Mouse (Mus musculus): ENCODE data around the gene Pop5.

Pop5 gene

GRCm38 (mm10) chr5:115214864-115215263, 20.8 kb upstream of the Pop5 start:
- no peak for DNase-seq (ENCODE audit: low read depth, low spot score)

GRCm38 (mm10) chr5:115215273-115216185, 20.1 kb upstream of the Pop5 start:
- DNase-seq (ENCODE audit: low read depth, low spot score), result no peak

- DNase-seq (ENCODE audit: low read depth, low spot score), result no peak
Measured at GRCm38 (mm10) chr5:115217998-115218397, 17.6 kb upstream of the Pop5 start.

- DNase-seq (ENCODE audit: low read depth, low spot score), result no peak
Measured at GRCm38 (mm10) chr5:115220931-115221640, 14.6 kb upstream of the Pop5 start.

GRCm38 (mm10) chr5:115222485-115222884, 13.2 kb upstream of the Pop5 start:
- peak; percentile 70 for DNase-seq (ENCODE audit: low read depth, low spot score)

- DNase-seq (ENCODE audit: low read depth, low spot score), result peak; percentile 62
Measured at GRCm38 (mm10) chr5:115230830-115231551, 4.6 kb upstream of the Pop5 start.

GRCm38 (mm10) chr5:115231552-115232120, 4.0 kb upstream of the Pop5 start:
- DNase-seq (ENCODE audit: low read depth, low spot score), result no peak

GRCm38 (mm10) chr5:115232516-115232915, 3.1 kb upstream of the Pop5 start:
- peak; percentile 82 for DNase-seq (ENCODE audit: low read depth, low spot score)

- DNase-seq (ENCODE audit: low read depth, low spot score), result peak; percentile 82
Measured at GRCm38 (mm10) chr5:115233031-115233780, 2.4 kb upstream of the Pop5 start.

- DNase-seq (ENCODE audit: low read depth, low spot score), result no peak
Measured at GRCm38 (mm10) chr5:115234519-115234918, 1.1 kb upstream of the Pop5 start.

- peak; percentile 72 for DNase-seq (ENCODE audit: low read depth, low spot score)
Measured at GRCm38 (mm10) chr5:115235323-115235771, 289 bp upstream of the Pop5 start.

- peak; percentile 97 for DNase-seq (ENCODE audit: low read depth, low spot score)
Measured at GRCm38 (mm10) chr5:115237803-115238728, 2.4 kb downstream of the Pop5 start.

- DNase-seq (ENCODE audit: low read depth, low spot score), result no peak
Measured at GRCm38 (mm10) chr5:115238729-115239195, 3.1 kb downstream of the Pop5 start.

- DNase-seq (ENCODE audit: low read depth, low spot score), result no peak
Measured at GRCm38 (mm10) chr5:115240191-115240590, 4.6 kb downstream of the Pop5 start.

- DNase-seq (ENCODE audit: low read depth, low spot score), result no peak
Measured at GRCm38 (mm10) chr5:115255472-115255871, 19.8 kb downstream of the Pop5 start.

GRCm38 (mm10) chr5:115256909-115257546, 21.4 kb downstream of the Pop5 start:
- no peak for DNase-seq (ENCODE audit: low read depth, low spot score)

- DNase-seq (ENCODE audit: low read depth, low spot score), result no peak
Measured at GRCm38 (mm10) chr5:115260356-115260755, 24.7 kb downstream of the Pop5 start.

GRCm38 (mm10) chr5:115261141-115261540, 25.5 kb downstream of the Pop5 start:
- no peak for DNase-seq (ENCODE audit: low read depth, low spot score)

- no peak for DNase-seq (ENCODE audit: low read depth, low spot score)
Measured at GRCm38 (mm10) chr5:115261880-115262279, 26.2 kb downstream of the Pop5 start.

Measured in ZHBTc4 (cell line).